Mouse (Mus musculus) MEL (cell line): Measurements from ENCODE around the gene Tnfrsf13c. TPM values are rescaled to one million over a fixed set of nuclear protein-coding genes. Genes with fewer than 3 reads are reported as not detected.

ENCODE experiments used
- DNase-seq: peaks from one replicate; pipeline ENCODE4 v3.0.0; 2011; ENCODE audit warnings: low read depth, low spot score
- H3K27ac ChIP-seq: 2 replicates; pipeline ENCODE4 v1.5.1; 2012; ENCODE audit warnings: low read depth, mild to moderate bottlenecking, control low read depth, low read length, moderate library complexity; ENCODE audit not compliant: control insufficient read depth
- H3K27me3 ChIP-seq, 2 experiments: fragments of 150-350 bp in 1 of 2; sonication (generic) in 1 of 2; 2 replicates each; pipeline ENCODE4 v1.6.1; 2012; ENCODE audit warnings: low read length in 2 of 2, mild to moderate bottlenecking in 2 of 2, improper control_type of control experiment in 1 of 2, moderate library complexity in 1 of 2; ENCODE audit not compliant: insufficient read depth in 2 of 2, control insufficient read depth in 1 of 2
- H3K36me3 ChIP-seq, 2 experiments: 2 replicates each; pipeline ENCODE4 v1.6.1; 2012 to 2014; ENCODE audit warnings: low read length in 2 of 2, improper control_type of control experiment in 1 of 2, inconsistent platforms in 1 of 2, mild to moderate bottlenecking in 1 of 2; ENCODE audit not compliant: insufficient read depth in 2 of 2, control insufficient read depth in 1 of 2
- H3K4me1 ChIP-seq, 2 experiments: fragments of 150-350 bp in 1 of 2; sonication (generic) in 1 of 2; 2 replicates each; pipeline ENCODE4 v1.6.1; 2012; ENCODE audit warnings: low read length in 2 of 2, improper control_type of control experiment in 1 of 2, mild to moderate bottlenecking in 1 of 2; ENCODE audit not compliant: insufficient read depth in 2 of 2, control insufficient read depth in 1 of 2
- H3K4me3 ChIP-seq, 2 experiments: fragments of 150-350 bp in 1 of 2; sonication (generic) in 1 of 2; 2 replicates each; pipeline ENCODE4 v1.5.1; 2012; ENCODE audit warnings: low read depth in 2 of 2, low read length in 2 of 2, mild to moderate bottlenecking in 2 of 2, moderate library complexity in 2 of 2, control low read depth in 1 of 2, improper control_type of control experiment in 1 of 2; ENCODE audit not compliant: control insufficient read depth in 1 of 2, insufficient read depth in 1 of 2
- H3K79me2 ChIP-seq: 2 replicates; pipeline ENCODE4 v1.6.1; 2012; ENCODE audit warnings: mild to moderate bottlenecking, low read length, moderate library complexity; ENCODE audit not compliant: control insufficient read depth, poor library complexity, insufficient read depth
- H3K9ac ChIP-seq: 2 replicates; pipeline ENCODE4 v1.6.1; 2012; ENCODE audit warnings: low read depth, mild to moderate bottlenecking, control low read depth, low read length, moderate library complexity; ENCODE audit not compliant: control insufficient read depth, poor library complexity, severe bottlenecking
- H3K9me3 ChIP-seq: fragments of 150-350 bp; sonication (generic); replicated peaks from 2 replicates; pipeline ENCODE4 v1.6.1; 2012; ENCODE audit warnings: mild to moderate bottlenecking, low read length, improper control_type of control experiment, moderate library complexity; ENCODE audit not compliant: insufficient read depth
- E2F4 ChIP-seq: IDR thresholded peaks from 2 replicates; pipeline ENCODE4 v1.6.1; 2011; ENCODE audit warnings: low read depth, low read length, improper control_type of control experiment, borderline replicate concordance
- EP300 ChIP-seq, 2 experiments: IDR thresholded peaks; 2 replicates each; pipeline ENCODE4 v1.6.1; 2011; ENCODE audit warnings: improper control_type of control experiment in 2 of 2, low read length in 2 of 2, low read depth in 1 of 2, mild to moderate bottlenecking in 1 of 2
- GABPA ChIP-seq: IDR thresholded peaks from 2 replicates; pipeline ENCODE4 v1.6.1; 2012; ENCODE audit warnings: low read depth, mild to moderate bottlenecking, inconsistent platforms, low read length, improper control_type of control experiment, moderate library complexity
- GATA1 ChIP-seq: IDR thresholded peaks from 2 replicates; pipeline ENCODE4 v1.6.1; 2011; ENCODE audit warnings: low read depth, low read length, improper control_type of control experiment
- JUND ChIP-seq: IDR thresholded peaks from 2 replicates; pipeline ENCODE4 v1.6.1; 2011; ENCODE audit warnings: low read depth, mild to moderate bottlenecking, improper control_type of control experiment, low read length
- MAX ChIP-seq: IDR thresholded peaks from 2 replicates; pipeline ENCODE4 v1.6.1; 2011; ENCODE audit warnings: low read length, improper control_type of control experiment
- MXI1 ChIP-seq: IDR thresholded peaks from 2 replicates; pipeline ENCODE4 v1.6.1; 2011; ENCODE audit warnings: mild to moderate bottlenecking, low read depth, low read length, improper control_type of control experiment
- NRF1 ChIP-seq: IDR thresholded peaks from 2 replicates; pipeline ENCODE4 v1.6.1; 2014; ENCODE audit warnings: low read depth, mild to moderate bottlenecking, inconsistent platforms, low read length, improper control_type of control experiment, moderate library complexity; ENCODE audit not compliant: poor library complexity, insufficient read depth, severe bottlenecking
- SMC3 ChIP-seq: IDR thresholded peaks from 2 replicates; pipeline ENCODE4 v1.6.1; 2011; ENCODE audit warnings: low read depth, low read length, improper control_type of control experiment
- TBP ChIP-seq: IDR thresholded peaks from 2 replicates; pipeline ENCODE4 v1.8.0; 2011; ENCODE audit warnings: low read depth, low read length, improper control_type of control experiment
- TCF12 ChIP-seq: IDR thresholded peaks from 2 replicates; pipeline ENCODE4 v1.6.1; 2014; ENCODE audit warnings: low read depth, mild to moderate bottlenecking, inconsistent platforms, low read length, improper control_type of control experiment, moderate library complexity
- UBTF ChIP-seq: IDR thresholded peaks from 2 replicates; pipeline ENCODE4 v1.6.1; 2012; ENCODE audit warnings: low read depth, mild to moderate bottlenecking, inconsistent platforms, low read length, improper control_type of control experiment, moderate library complexity, borderline replicate concordance; ENCODE audit not compliant: insufficient read depth
- ZKSCAN1 ChIP-seq: IDR thresholded peaks from 2 replicates; pipeline ENCODE4 v1.6.1; 2012; ENCODE audit warnings: low read depth, mild to moderate bottlenecking, inconsistent platforms, low read length, improper control_type of control experiment, moderate library complexity
- polyA plus RNA-seq, 2 experiments: library from polyadenylated mRNA; stranded (reverse) in 1 of 2; unstranded in 1 of 2; fragments of >175 nt in 1 of 2; fragments of >200 nt in 1 of 2; gene quantifications; 2 replicates each; pipeline versions ENCODE4 v1.2.1 to v1.2.4; 2012; ENCODE audit warnings: low replicate concordance in 2 of 2, low read depth in 1 of 2; ENCODE audit not compliant: insufficient read length in 2 of 2, insufficient read depth in 1 of 2, missing spikeins in 1 of 2
- total RNA-seq: library from RNA; depleted of rRNA; stranded (reverse); fragments of 300-350 nt; gene quantifications from 2 replicates; pipeline ENCODE4 v1.2.3, GENCODE M21; 2012

Tnfrsf13c gene
- total and polyA plus RNA-seq, 3 experiments, result 0.63 to 1.5 TPM; not detected in 1

DNA sequence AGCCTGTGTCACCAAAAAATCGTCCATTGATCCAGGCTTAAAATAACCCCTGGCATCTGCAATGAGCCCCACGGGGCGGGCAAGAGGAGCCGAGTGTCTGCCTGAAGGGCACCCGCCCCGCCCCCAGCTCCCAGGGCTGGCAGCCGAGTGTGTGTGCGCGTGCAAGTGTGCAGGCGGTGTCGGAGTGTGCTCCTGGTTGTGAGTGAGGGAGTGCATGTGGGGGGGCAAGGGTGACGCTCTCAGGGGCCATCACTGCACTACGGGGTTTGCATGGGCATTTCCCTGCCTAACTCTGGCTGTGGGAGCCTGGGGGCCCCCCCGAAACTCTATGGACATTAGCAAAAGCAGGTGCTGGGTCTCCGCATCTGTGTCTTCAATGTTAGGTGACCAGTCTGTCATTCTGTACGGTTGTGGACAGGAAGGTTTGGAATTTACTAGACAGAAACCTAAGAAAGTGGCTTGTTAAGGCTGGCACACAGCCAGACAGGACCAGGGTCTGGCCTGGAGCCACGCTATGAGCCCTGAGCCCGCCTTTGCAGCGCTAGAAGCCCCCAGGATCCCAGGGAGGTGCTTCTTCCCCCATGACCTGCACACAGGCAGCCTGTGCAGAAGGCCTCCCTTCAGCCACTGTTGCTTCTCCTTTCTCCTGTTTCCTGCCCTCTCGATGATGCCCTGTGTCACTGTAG, 7.9 kb downstream of the Tnfrsf13c start:
- no peaks in the 10 kb centered on the region; a peak in 1 of 4 replicates for H3K4me1 ChIP-seq
- H3K4me3 ChIP-seq, result no peak overlapping the region
- TF ChIP-seq SMC3 (no peak), MAX (no peak), TBP (no peak), MXI1 (no peak), UBTF (no peak), ZKSCAN1 (no peak), GATA1 (no peak), JUND (no peak), EP300 (IDR thresholded peaks at IDR 0.05; ENCODE audit: low read depth in 1 of 2, low read length in 2 of 2) (no peak)
- H3K36me3 ChIP-seq, result 0 out of 4 replicates have a peak, but pooled peaks cover 0 to 2% of the 10 kb centered on the region in 2 experiments
- H3K27ac ChIP-seq, result no peak overlapping the region
- H3K27me3 ChIP-seq, result no peaks in the 10 kb centered on the region
- H3K9me3 ChIP-seq, result no peaks in the 10 kb centered on the region
- H3K79me2 ChIP-seq, result no peaks in the 10 kb centered on the region
- no peak overlapping the region for H3K9ac ChIP-seq
- DNase-seq, result no peak

DNA sequence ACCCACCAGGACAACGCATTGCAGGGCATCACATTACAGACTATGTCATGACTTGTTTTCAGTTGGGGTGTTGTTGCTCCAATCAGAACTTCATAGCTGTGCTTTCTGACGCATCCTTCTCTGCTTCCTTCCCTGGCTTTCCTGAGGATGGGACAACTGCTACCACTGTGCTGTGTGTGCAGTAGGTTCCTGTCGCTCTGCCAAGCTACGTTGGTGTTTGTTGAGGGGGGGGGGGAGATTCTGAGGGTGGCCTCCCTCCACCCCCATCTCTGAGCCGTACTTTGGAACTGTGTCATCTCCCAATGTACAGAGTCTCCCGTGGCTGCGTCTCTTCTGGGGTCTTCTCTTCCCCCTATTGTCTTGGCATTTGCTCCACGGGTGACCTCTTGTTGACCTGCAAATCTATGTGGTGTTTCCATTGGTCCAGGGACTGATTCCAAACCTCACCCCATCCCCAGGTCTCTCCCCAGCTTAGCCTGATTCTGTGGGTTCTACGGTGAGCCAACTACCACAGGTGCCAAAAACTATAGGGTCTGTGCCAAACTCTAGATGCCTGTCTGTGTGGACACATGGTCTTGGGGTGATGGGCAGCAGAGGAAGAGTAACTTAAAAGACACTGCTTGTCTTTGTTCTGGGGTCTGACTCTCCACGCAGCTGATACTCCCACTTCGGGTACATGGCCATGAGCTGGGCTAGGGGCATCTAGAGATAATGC, 8.7 kb downstream of the Tnfrsf13c start:
- Histone ChIP-seq H3K79me2 (no peaks in the 10 kb centered on the region), H3K9me3 (no peaks in the 10 kb centered on the region), H3K4me3 (no peak overlapping the region), H3K27ac (no peak overlapping the region), H3K27me3 (no peaks in the 10 kb centered on the region), H3K4me1 (no peaks in the 10 kb centered on the region; a peak in 1 of 4 replicates), H3K9ac (no peak overlapping the region), H3K36me3 (0 out of 4 replicates have a peak, but pooled peaks cover 0 to 2% of the 10 kb centered on the region in 2 experiments)
- TF ChIP-seq GABPA (no peak), NRF1 (no peak), UBTF (no peak), E2F4 (no peak), TCF12 (no peak)
- DNase-seq, result no peak
